Mouse (Mus musculus) midbrain, embryonic 11.5 days (tissue): ENCODE measurements around the gene Rprd1b. TPM values are rescaled to one million over a fixed set of nuclear protein-coding genes. Genes with fewer than 3 reads are reported as not detected.

Experiments
- ATAC-seq: fragments of 200-750 bp; cut with Nextera tagmentation; 2 replicates; pipeline ENCODE4 v1.8.0; 2017; ENCODE audit warnings: moderate TSS enrichment, moderate library complexity; ENCODE audit not compliant: low FRiP score
- DNase-seq: peaks from one replicate; pipeline ENCODE4 v3.0.0; 2015; ENCODE audit warnings: low spot score; ENCODE audit errors: missing footprints
- H3K27ac ChIP-seq: fragments of 300-500 bp; sonication (generic); 2 replicates; pipeline ENCODE4 v1.5.1; 2014; ENCODE audit warnings: low read depth, low read length
- H3K27me3 ChIP-seq: fragments of 300-500 bp; sonication (generic); 2 replicates; pipeline ENCODE4 v1.6.1; 2014; ENCODE audit warnings: mild to moderate bottlenecking, low read length, moderate library complexity, mixed read lengths; ENCODE audit not compliant: control insufficient read depth, insufficient read depth
- H3K36me3 ChIP-seq: fragments of 300-500 bp; sonication (generic); 2 replicates; pipeline ENCODE4 v1.6.1; 2014; ENCODE audit warnings: mild to moderate bottlenecking, low read length, moderate library complexity, mixed read lengths; ENCODE audit not compliant: control insufficient read depth, insufficient read depth
- H3K4me1 ChIP-seq: fragments of 300-500 bp; sonication (generic); 2 replicates; pipeline ENCODE4 v1.6.1; 2014; ENCODE audit warnings: low read length; ENCODE audit not compliant: control insufficient read depth, insufficient read depth
- H3K4me2 ChIP-seq: fragments of 300-500 bp; sonication (generic); 2 replicates; pipeline ENCODE4 v1.6.1; 2014; ENCODE audit warnings: mild to moderate bottlenecking, moderate library complexity
- H3K4me3 ChIP-seq: fragments of 300-500 bp; sonication (generic); 2 replicates; pipeline ENCODE4 v1.5.1; 2014; ENCODE audit warnings: low read depth, low read length
- H3K9ac ChIP-seq: fragments of 300-500 bp; sonication (generic); 2 replicates; pipeline ENCODE4 v1.6.1; 2014; ENCODE audit warnings: low read length
- H3K9me3 ChIP-seq: fragments of 300-500 bp; sonication (generic); 2 replicates; pipeline ENCODE4 v1.6.1; 2016; ENCODE audit warnings: low read length; ENCODE audit not compliant: control insufficient read depth
- WGBS: fragments of 180-500 bp; shearing (Covaris S2); extraction: QIAGEN DNeasy Blood & Tissue Kit; methylation state at CpG from one replicate; pipeline ENCODE4 v1.1.7; 2014; 5-methylcytosine and 5-hydroxymethylcytosine counted together
- polyA plus RNA-seq: library from polyadenylated mRNA; unstranded; fragments of >200 nt; fragmentation: Nextera tagmentation; extraction: Ambion mirVana; gene quantifications from 2 replicates; pipeline ENCODE4 v1.2.1, GENCODE M21; 2014

Gene Rprd1b
- polyA plus RNA-seq, 1 experiment from 2014 or later = 64.9 TPM

DNA sequence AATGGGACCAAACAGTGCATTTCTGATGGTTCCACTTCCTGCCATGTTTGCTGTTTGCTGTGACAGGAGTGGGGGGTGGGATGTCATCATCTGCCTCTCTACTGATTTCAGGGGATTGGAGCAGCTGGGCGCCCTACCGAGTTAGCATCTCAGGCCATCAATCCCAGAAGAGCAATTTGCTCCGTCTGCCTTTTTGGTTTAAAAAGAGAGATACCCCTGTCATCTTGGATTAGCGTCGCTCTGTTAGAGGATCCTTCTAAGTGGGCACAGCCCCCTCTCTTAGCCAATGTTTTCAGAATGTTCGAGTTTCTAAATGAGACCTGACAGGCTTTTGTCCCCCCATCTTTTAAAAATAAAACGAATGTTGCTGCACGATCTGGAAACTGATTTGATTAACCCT is 129.4 kb downstream of the Rprd1b start:
- Histone ChIP-seq H3K27me3 (no peaks in the 10 kb centered on the region), H3K9ac (no peak overlapping the region), H3K9me3 (no peaks in the 10 kb centered on the region), H3K36me3 (no peaks in the 10 kb centered on the region), H3K4me2 (no peak overlapping the region), H3K27ac (no peak overlapping the region), H3K4me1 (peaks cover 15% of the 10 kb centered on the region), H3K4me3 (no peak overlapping the region)
- no peak for DNase-seq
- no peak for ATAC-seq
- WGBS = 51% methylated on average over 8 of the region's 8 CpGs

DNA sequence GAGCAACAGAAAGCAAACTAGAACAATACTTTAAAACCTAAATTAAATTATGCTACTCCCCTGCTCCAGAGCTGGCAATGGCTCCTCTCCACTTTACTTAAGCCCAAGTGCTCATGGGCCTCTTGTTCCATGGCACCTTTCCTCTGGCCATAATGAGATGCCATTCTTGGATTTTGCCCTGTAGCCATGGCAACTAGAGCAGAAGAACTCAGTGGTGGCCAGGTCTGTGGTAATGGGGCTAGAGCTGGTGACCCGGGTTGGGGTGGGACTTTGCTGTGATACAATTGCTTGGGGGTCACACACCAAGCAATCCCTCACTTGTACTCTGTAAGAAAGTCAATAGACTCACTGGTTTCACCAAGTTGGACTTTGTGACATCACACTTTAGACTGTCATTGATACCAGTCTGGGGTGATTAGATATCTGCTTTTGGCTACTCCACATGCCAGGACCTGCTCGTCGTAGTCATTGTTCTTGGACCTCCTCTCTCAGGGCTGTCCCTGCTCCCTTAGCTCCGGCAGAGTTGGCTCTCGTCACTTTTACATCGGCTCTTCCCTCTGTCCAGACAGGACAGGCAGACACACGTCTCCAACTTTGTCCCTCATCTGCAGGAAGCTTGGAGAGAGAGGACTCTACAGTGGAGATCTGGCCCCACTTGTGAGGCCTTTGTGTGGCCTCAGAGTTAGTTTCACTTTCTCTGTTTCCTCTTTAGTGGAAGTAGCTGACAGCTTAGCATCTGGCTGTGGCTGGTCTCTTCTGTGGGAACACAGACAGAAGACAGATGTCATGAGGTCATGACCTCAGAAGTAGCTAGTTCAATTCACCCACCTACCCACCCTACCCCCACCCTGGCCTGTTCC is 131.3 kb downstream of the Rprd1b start:
- ATAC-seq (no peak), DNase-seq (no peak)
- Histone ChIP-seq H3K4me1 (peaks cover 6% of the 10 kb centered on the region), H3K36me3 (no peaks in the 10 kb centered on the region), H3K4me3 (no peak overlapping the region), H3K9ac (no peak overlapping the region), H3K9me3 (no peaks in the 10 kb centered on the region), H3K27me3 (no peaks in the 10 kb centered on the region), H3K4me2 (no peak overlapping the region), H3K27ac (no peak overlapping the region)
- whole genome bisulfite sequencing = 54% methylated on average over 7 of the region's 7 CpGs

GRCm38 (mm10) chr2:158161761-158162160 is 133.5 kb downstream of the Rprd1b start:
- no peak overlapping the region for H3K4me3 ChIP-seq
- no peak overlapping the region for H3K4me2 ChIP-seq
- no peak for ATAC-seq
- no peak overlapping the region for H3K27ac ChIP-seq
- 91% methylated on average over 6 of the region's 6 CpGs for WGBS
- no peaks in the 10 kb centered on the region for H3K36me3 ChIP-seq
- peaks cover 6% of the 10 kb centered on the region for H3K4me1 ChIP-seq
- DNase-seq = no peak
- no peaks in the 10 kb centered on the region for H3K9me3 ChIP-seq
- no peaks in the 10 kb centered on the region for H3K27me3 ChIP-seq
- no peak overlapping the region for H3K9ac ChIP-seq

GRCm38 (mm10) chr2:158163034-158163433 is 134.7 kb downstream of the Rprd1b start:
- Histone ChIP-seq H3K9me3 (no peaks in the 10 kb centered on the region), H3K9ac (no peak overlapping the region), H3K4me1 (peaks cover 6% of the 10 kb centered on the region), H3K36me3 (no peaks in the 10 kb centered on the region), H3K4me3 (no peak overlapping the region), H3K4me2 (no peak overlapping the region), H3K27me3 (no peaks in the 10 kb centered on the region), H3K27ac (no peak overlapping the region)
- DNase-seq = no peak
- WGBS = 87% methylated on average over 6 of the region's 6 CpGs
- ATAC-seq = no peak

DNA sequence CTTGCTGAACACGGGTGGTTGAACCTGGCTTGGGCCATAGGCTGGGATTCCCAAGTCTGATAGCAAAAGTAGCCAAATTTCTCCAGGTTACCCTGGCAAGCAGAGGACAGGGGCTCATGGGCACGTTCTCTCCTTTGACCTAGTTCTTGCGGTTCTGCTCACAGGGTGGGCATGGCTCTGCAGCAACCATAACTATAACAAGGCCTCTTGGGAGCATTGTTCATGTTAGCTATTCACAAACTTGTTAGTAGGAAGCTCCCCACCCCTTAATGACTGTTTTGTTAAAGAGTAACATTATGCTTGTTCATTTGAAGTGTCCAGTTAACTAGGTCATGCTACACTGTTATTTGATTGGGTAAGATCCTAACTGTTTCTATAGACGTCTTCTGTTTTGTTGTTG is 137.5 kb downstream of the Rprd1b start:
- Histone ChIP-seq H3K4me2 (no peak overlapping the region), H3K4me3 (no peak overlapping the region), H3K9me3 (no peaks in the 10 kb centered on the region), H3K9ac (no peak overlapping the region), H3K4me1 (no peaks in the 10 kb centered on the region), H3K36me3 (no peaks in the 10 kb centered on the region), H3K27me3 (no peaks in the 10 kb centered on the region), H3K27ac (no peak overlapping the region)
- DNase-seq (no peak), ATAC-seq (no peak)
- WGBS = 87% methylated on average over 4 of the region's 4 CpGs

GRCm38 (mm10) chr2:158166628-158167027 is 138.3 kb downstream of the Rprd1b start:
- ATAC-seq (no peak), DNase-seq (no peak)
- H3K9ac ChIP-seq = no peak overlapping the region
- no peaks in the 10 kb centered on the region for H3K36me3 ChIP-seq
- no peaks in the 10 kb centered on the region for H3K9me3 ChIP-seq
- 85% methylated on average over 7 of the region's 7 CpGs for WGBS
- H3K4me3 ChIP-seq = no peak overlapping the region
- H3K4me2 ChIP-seq = no peak overlapping the region
- H3K4me1 ChIP-seq = no peaks in the 10 kb centered on the region
- no peak overlapping the region for H3K27ac ChIP-seq
- no peaks in the 10 kb centered on the region for H3K27me3 ChIP-seq

DNA sequence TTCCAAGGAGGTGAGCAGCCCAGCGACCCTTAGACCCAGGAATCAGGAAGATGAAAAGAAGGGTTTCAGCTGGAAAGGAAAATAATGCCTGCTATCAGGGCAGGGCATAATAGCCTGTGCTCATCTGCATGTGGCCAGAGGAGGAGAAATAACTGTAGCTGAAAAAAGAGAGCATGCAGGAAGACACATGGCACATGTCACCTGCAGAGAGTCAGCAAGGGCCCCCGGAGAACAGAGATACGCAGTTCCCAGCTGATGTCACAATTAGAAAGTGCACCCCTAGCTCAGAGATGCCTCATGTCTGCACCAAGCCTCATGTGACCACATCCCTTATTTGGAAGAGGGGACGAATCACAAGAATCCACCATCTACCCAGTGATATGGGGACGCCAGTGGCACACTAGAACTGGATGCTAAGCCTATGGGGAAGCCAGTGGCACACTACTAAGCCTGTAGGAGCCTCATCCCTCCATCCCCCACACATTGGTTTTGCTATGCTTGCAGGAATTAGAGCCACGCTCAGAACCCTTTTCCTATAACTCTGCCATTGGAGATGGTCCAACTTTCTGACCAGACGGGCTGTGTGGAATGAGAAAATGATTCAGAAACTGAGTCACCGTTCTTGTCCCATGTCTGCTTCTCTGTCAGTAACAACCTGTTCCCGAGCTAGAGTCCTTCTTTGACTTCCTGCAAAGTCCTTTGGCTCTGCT is 139.4 kb downstream of the Rprd1b start:
- Histone ChIP-seq H3K9ac (no peak overlapping the region), H3K4me3 (no peak overlapping the region), H3K36me3 (no peaks in the 10 kb centered on the region), H3K9me3 (no peaks in the 10 kb centered on the region), H3K4me2 (no peak overlapping the region), H3K27me3 (no peaks in the 10 kb centered on the region), H3K4me1 (no peaks in the 10 kb centered on the region), H3K27ac (no peak overlapping the region)
- DNase-seq (no peak), ATAC-seq (no peak)
- WGBS = 82% methylated on average over 9 of the region's 9 CpGs

- Histone ChIP-seq H3K36me3 (no peaks in the 10 kb centered on the region), H3K4me1 (no peaks in the 10 kb centered on the region), H3K27ac (no peak overlapping the region), H3K4me3 (no peak overlapping the region), H3K4me2 (no peak overlapping the region), H3K27me3 (no peaks in the 10 kb centered on the region), H3K9me3 (no peaks in the 10 kb centered on the region), H3K9ac (no peak overlapping the region)
- DNase-seq (no peak), ATAC-seq (no peak)
- 80% methylated on average over 8 of the region's 8 CpGs for WGBS
Observed at GRCm38 (mm10) chr2:158168741-158169211, 140.5 kb downstream of the Rprd1b start.

DNA sequence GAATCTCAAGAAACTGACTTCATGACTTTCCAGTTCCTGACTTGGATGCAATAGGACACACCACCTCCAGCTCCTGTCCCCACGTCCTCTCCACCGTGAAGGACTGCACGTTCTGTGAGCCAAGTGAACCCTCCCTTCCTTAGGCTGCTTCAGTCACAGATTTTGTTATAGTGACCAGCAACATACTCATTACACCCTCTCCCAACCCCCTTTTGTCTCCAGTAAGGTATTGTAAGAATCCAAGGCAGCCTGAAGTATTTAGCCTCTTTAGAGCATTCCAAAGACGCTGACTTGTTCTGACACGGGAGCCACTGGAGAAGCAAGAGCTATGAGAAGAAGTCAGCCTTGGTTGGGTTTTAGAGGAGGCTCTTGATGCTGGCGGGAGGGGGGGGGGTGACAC is 141.1 kb downstream of the Rprd1b start:
- 81% methylated on average over 6 of the region's 6 CpGs for WGBS
- Histone ChIP-seq H3K4me1 (no peaks in the 10 kb centered on the region), H3K9me3 (no peaks in the 10 kb centered on the region), H3K9ac (no peak overlapping the region), H3K27ac (no peak overlapping the region), H3K4me3 (no peak overlapping the region), H3K27me3 (no peaks in the 10 kb centered on the region), H3K4me2 (no peak overlapping the region), H3K36me3 (no peaks in the 10 kb centered on the region)
- DNase-seq (no peak), ATAC-seq (no peak)
